Mouse (Mus musculus): ENCODE measurements around the gene Nptxr. TPM values are rescaled to one million over a fixed set of nuclear protein-coding genes. Genes with fewer than 3 reads are reported as not detected.
"Not testable (repeated sequence)": the region's sequence is repeated elsewhere in the genome, so short reads cannot be mapped to it uniquely, and the experiment has no call there.

Nptxr gene
- total RNA-seq, 2 experiments from 2014 or later = 5.1 to 5.5 TPM

- peak in 1 of 2 experiments; percentile 54 for DNase-seq (ENCODE audit: low spot score in 2 of 2)
Observed at GRCm38 (mm10) chr15:79823588-79824280, 19.2 kb upstream of the Nptxr start.

GRCm38 (mm10) chr15:79822265-79823199 lies 18.0 kb upstream of the Nptxr start:
- DNase-seq (ENCODE audit: low spot score in 2 of 2) = no peak

- DNase-seq (ENCODE audit: low spot score in 2 of 2) = no peak
Observed at GRCm38 (mm10) chr15:79818325-79818724, 13.8 kb upstream of the Nptxr start.

DNA sequence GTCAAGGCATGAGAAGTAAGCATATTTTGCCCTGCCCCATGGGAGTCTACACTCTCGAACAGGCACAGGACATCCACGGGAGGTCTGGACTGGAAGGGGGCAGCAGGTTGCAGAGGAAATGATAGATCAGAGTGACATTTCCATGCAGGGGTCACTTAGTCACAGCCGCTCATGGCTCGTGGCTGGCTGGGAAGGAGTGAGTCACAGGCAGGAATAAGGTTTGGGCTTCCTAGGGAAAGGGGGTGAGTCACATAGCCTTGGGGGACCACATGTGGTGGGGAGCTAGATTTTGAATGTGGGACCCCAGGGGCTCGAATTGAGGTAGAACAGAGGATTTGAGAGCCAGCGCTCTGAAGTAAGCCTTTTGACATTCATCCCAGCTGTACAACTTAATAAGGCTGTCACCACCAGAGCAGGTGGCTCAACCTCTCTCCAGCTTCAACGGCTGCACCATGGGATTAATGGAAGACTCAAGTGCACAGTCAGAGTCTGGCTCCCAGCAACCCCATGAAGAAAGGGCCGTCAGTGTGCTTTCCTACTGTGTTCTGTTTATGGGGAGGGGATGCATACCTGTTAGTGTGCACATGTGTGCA lies 9.2 kb upstream of the Nptxr start:
- DNase-seq (ENCODE audit: low spot score in 2 of 2) = no peak

GRCm38 (mm10) chr15:79812840-79813239 lies 8.3 kb upstream of the Nptxr start:
- DNase-seq (ENCODE audit: low spot score in 2 of 2) = not testable (repeated sequence)

DNA sequence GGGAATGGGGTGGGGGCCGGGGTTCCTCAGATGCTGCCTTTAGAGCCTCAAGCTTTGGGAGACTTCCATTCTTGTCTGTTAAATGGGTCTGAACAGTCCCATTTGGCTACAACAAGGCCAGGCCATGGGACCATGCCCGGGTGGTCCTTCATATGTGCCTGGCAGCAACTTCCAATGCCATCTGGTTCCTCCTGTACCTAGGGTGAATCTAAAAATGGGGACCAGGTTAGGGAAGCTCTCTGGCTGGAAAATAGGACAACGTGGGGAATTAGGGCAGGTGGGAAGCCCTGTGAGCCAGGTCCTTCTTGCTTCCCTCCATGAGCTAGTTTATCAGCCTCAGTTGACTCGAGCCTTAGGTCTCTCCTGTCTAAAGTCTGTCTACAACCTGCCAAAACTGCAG lies 6.4 kb upstream of the Nptxr start:
- DNase-seq (ENCODE audit: low spot score in 2 of 2) = no peak

GRCm38 (mm10) chr15:79810061-79810460 lies 5.5 kb upstream of the Nptxr start:
- DNase-seq (ENCODE audit: low spot score in 2 of 2) = no peak

- no peak for DNase-seq (ENCODE audit: low spot score in 2 of 2)
Observed at GRCm38 (mm10) chr15:79808658-79809057, 4.1 kb upstream of the Nptxr start.

GRCm38 (mm10) chr15:79808114-79808513 lies 3.5 kb upstream of the Nptxr start:
- DNase-seq (ENCODE audit: low spot score in 2 of 2) = peak in 1 of 2 experiments; percentile 40

DNA sequence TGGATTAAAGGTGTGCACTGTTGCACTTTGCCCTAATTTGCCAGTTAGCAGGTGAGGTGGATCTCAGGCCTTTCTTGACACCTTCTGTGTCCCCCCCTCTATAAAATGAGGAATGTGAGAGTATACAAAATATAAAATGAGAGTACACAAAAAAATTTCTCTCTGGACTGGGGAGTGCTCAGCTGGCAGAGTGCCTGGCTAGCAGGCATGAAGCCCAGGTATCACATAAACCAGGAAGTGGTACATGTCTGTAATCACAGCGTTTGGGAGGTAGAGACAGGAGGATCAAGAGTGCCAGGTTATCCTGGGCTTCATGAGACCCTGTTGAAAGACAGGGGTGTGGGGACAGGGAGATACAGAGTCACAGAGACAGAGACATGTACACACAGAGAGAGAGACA lies 2.5 kb upstream of the Nptxr start:
- no peak for DNase-seq (ENCODE audit: low spot score in 2 of 2)

DNA sequence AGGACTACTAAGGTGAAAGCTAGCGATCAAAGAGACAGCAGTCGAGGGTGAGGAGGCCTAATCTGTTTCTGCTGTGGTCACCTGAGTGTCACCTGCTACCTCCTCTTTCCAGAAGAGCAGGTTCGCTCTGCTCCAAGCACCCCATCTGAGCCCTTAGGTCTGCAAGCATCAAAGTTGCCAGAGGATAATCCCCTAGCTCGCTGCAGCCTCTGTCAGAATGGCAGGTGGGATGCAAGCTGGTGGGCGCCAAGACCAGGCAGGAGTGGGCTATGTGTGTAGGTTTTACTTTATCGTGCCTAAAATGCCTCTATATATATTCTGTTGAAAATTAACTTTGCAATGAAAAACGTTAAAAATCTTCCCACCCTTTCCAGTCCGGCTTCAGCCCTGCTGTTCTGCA lies 680 bp upstream of the Nptxr start:
- DNase-seq (ENCODE audit: low spot score in 2 of 2) = no peak

GRCm38 (mm10) chr15:79803533-79804351 lies 824 bp downstream of the Nptxr start:
- DNase-seq (ENCODE audit: low spot score in 2 of 2) = peak in 1 of 2 experiments; percentile 32

- no peak for DNase-seq (ENCODE audit: low spot score in 2 of 2)
Observed at GRCm38 (mm10) chr15:79802304-79802703, 2.3 kb downstream of the Nptxr start.

GRCm38 (mm10) chr15:79801646-79802045 lies 2.9 kb downstream of the Nptxr start:
- DNase-seq (ENCODE audit: low spot score in 2 of 2) = no peak

DNA sequence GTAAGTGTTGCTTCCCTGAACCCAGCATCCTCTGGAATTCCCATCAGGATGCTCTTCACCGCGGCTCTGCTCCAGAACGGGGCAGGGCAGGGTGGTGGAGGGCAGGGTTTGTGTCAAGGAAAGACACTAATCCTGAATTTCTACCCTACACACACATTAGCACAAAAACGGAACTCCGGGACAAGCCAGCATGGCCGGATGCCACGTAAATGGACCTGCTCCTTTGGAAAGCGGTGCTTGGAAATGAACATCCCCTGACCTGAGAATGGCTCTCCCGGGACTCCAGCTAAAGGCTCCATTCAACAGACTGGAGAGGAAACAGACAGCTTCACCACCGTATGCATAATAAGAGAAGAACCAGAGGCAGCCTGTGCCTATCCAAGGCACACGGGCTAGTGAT lies 3.9 kb downstream of the Nptxr start:
- no peak for DNase-seq (ENCODE audit: low spot score in 2 of 2)

DNA sequence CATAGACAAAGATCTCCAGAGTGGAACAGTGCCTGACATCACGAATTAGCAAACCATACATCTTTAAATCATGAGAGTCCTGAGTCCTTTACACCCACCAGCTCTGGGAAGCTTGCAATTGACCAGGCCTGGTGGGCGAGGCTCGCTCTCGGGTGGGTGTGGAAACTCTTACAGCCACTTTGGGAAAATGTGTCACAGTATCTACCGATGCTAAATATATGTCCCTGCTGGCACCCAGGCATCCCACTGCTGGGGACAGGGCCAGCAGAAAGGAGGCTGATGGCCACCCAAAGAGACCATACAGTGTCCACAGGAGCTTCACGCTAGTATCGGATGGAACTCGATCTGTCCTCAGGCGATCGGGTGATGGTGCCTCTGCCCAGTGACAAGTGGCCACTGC lies 6.0 kb downstream of the Nptxr start:
- no peak for DNase-seq (ENCODE audit: low spot score in 2 of 2)

DNA sequence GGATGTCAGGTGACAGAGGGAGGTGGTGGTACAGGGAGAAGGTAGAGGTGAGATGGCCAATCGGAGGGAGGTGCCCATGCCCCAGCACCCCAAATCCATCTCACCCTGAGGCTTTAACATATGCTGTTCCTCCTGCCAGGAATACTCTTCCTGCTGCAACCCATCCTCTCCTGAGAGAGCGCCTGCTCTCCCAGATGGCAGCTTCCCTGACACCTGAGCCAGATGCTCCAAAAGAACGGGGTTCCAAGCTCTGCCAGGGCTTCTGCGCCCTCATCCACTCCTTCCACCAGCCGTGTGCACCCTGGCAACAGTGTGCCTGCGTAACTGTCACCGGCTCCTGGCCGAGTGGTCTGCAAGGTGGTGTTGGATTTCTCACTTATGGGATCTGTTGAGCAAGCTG lies 6.9 kb downstream of the Nptxr start:
- DNase-seq (ENCODE audit: low spot score in 2 of 2) = no peak

DNA sequence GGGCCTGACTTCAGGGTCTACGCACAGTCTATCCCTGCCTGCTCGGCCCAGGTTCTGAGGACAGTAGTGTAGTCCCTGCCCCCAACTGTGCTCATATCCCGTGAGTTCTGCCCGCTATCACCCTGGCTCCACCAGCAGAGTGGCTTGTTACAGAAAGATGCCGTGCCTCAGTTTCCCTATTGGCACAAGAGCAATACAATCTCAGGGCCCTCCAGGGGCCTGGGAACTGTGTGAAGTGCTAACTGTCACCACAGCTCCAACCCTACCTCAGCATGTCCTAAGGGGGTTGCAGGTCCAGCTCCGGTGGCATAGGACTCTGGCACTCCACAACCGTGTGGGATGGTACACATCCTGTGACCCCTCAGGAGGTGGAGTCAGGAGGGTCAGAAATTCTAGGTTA lies 7.5 kb downstream of the Nptxr start:
- DNase-seq (ENCODE audit: low spot score in 2 of 2) = no peak

GRCm38 (mm10) chr15:79796256-79796655 lies 8.3 kb downstream of the Nptxr start:
- no peak for DNase-seq (ENCODE audit: low spot score in 2 of 2)

- DNase-seq (ENCODE audit: low spot score in 2 of 2) = no peak
Observed at GRCm38 (mm10) chr15:79794173-79794572, 10.4 kb downstream of the Nptxr start.

DNA sequence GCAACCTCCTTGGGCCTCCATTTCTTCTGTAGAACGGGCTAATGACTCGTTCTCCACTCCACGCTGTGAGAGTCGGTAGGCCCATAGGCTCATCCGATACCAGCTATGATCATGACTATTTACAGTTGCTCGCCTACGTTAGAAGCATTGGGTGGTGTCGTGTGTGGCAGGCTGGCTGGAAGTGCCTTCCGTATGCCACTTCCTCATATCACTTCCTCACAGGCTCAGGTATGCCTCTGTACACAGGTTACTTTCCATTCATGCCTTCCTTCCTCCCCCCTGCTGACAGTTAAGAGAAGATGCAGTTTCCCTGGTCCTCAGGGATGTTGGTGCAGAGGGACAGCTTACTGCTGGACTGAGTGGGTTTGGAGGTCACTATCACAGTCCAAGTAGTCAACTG lies 11.5 kb downstream of the Nptxr start:
- DNase-seq (ENCODE audit: low spot score in 2 of 2) = no peak
